Mouse (Mus musculus) CH12.LX (cell line): Measurements from ENCODE around the gene Hebp1.

Source experiments
- CTCF ChIP-seq, 2 experiments: IDR thresholded peaks in 1 of 2; conservative IDR thresholded peaks in 1 of 2; 2 replicates each; pipeline ENCODE4 v1.5.1; 2011 to 2012; ENCODE audit warnings: low read depth in 2 of 2, low read length in 2 of 2, improper control_type of control experiment in 1 of 2, inconsistent platforms in 1 of 2, mild to moderate bottlenecking in 1 of 2, moderate library complexity in 1 of 2
- HCFC1 ChIP-seq: IDR thresholded peaks from 2 replicates; pipeline ENCODE4 v1.6.1; 2012; ENCODE audit warnings: low read depth, mild to moderate bottlenecking, inconsistent platforms, low read length, improper control_type of control experiment
- MAX ChIP-seq: IDR thresholded peaks from 2 replicates; pipeline ENCODE4 v1.6.1; 2011; ENCODE audit warnings: low read length, improper control_type of control experiment
- NRF1 ChIP-seq: IDR thresholded peaks from 2 replicates; pipeline ENCODE4 v1.6.1; 2014; ENCODE audit warnings: low read depth, mild to moderate bottlenecking, inconsistent platforms, low read length, improper control_type of control experiment, moderate library complexity
- POLR2AphosphoS2 ChIP-seq: IDR thresholded peaks from 2 replicates; pipeline ENCODE4 v1.6.1; 2011; ENCODE audit warnings: low read depth, low read length, improper control_type of control experiment
- UBTF ChIP-seq: IDR thresholded peaks from 2 replicates; pipeline ENCODE4 v1.6.1; 2012; ENCODE audit warnings: low read depth, mild to moderate bottlenecking, inconsistent platforms, low read length, improper control_type of control experiment, moderate library complexity

DNA sequence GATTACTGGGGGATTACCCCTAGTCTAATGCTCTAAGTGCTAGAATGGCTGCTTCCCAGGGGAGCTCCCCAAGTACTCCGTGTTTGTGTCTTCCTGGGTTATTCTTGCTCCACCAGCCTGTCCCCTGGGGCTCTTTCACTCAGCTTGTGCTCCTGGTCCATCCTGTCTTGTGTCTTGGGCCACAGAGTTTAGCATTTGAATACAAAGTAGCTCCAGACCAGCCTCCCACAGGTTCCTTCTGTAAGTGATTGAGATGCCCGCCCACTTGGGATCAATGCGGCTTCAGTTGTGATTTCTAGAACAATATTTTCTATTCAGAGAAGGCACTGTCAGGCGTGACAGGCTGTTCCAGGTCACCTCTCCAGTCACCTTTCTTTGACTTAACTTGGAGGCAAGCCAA, 4.1 kb downstream of the Hebp1 start:
- no peak for TF ChIP-seq UBTF
- no peak for TF ChIP-seq MAX
- no peak for TF ChIP-seq CTCF (conservative IDR thresholded peaks at IDR 0.05 in 1 of 2, IDR thresholded peaks at IDR 0.05 in 1 of 2; ENCODE audit: low read depth in 2 of 2, low read length in 2 of 2)
- TF ChIP-seq HCFC1, result no peak
- no peak for TF ChIP-seq POLR2AphosphoS2
- no peak for TF ChIP-seq NRF1
